Mouse (Mus musculus) embryonic facial prominence, embryonic 12.5 days (tissue): ENCODE measurements around the gene Gtpbp8. TPM values are rescaled to one million over a fixed set of nuclear protein-coding genes. Genes with fewer than 3 reads are reported as not detected.

ENCODE experiments used
- ATAC-seq: fragments of 200-750 bp; cut with Nextera tagmentation; 2 replicates; pipeline ENCODE4 v1.8.0; 2017; ENCODE audit not compliant: insufficient number of reproducible peaks, insufficient read depth, low FRiP score, low TSS enrichment
- H3K27ac ChIP-seq: fragments of 300-500 bp; sonication (generic); 2 replicates; pipeline ENCODE4 v1.5.1; 2016; ENCODE audit warnings: mild to moderate bottlenecking
- H3K27me3 ChIP-seq: fragments of 300-500 bp; sonication (generic); 2 replicates; pipeline ENCODE4 v1.6.1; 2016; ENCODE audit warnings: mild to moderate bottlenecking, moderate library complexity
- H3K36me3 ChIP-seq: fragments of 300-500 bp; sonication (generic); 2 replicates; pipeline ENCODE4 v1.6.1; 2016; ENCODE audit warnings: mild to moderate bottlenecking
- H3K4me1 ChIP-seq: fragments of 300-500 bp; sonication (generic); 2 replicates; pipeline ENCODE4 v1.6.1; 2016
- H3K4me2 ChIP-seq: fragments of 300-500 bp; sonication (generic); replicated peaks from 2 replicates; pipeline ENCODE4 v1.6.1; 2016; ENCODE audit warnings: mild to moderate bottlenecking, moderate library complexity
- H3K4me3 ChIP-seq: fragments of 300-500 bp; sonication (generic); 2 replicates; pipeline ENCODE4 v1.5.1; 2016; ENCODE audit warnings: mild to moderate bottlenecking
- H3K9ac ChIP-seq: fragments of 300-500 bp; sonication (generic); 2 replicates; pipeline ENCODE4 v1.6.1; 2016; ENCODE audit warnings: mild to moderate bottlenecking, moderate library complexity
- H3K9me3 ChIP-seq: fragments of 300-500 bp; sonication (generic); 2 replicates; pipeline ENCODE4 v1.6.1; 2016; ENCODE audit warnings: mild to moderate bottlenecking, moderate library complexity
- WGBS: fragments of 180-500 bp; shearing (Covaris S2); methylation state at CpG from one replicate; pipeline ENCODE4 v1.1.7; 2016; 5-methylcytosine and 5-hydroxymethylcytosine counted together
- polyA plus RNA-seq: library from polyadenylated mRNA; unstranded; fragments of >200 nt; fragmentation: Nextera tagmentation; extraction: Ambion mirVana; gene quantifications from 2 replicates; pipeline ENCODE4 v1.2.1, GENCODE M21; 2016

Gtpbp8 gene
- polyA plus RNA-seq, 1 experiment from 2014 or later, result 33.5 TPM

DNA sequence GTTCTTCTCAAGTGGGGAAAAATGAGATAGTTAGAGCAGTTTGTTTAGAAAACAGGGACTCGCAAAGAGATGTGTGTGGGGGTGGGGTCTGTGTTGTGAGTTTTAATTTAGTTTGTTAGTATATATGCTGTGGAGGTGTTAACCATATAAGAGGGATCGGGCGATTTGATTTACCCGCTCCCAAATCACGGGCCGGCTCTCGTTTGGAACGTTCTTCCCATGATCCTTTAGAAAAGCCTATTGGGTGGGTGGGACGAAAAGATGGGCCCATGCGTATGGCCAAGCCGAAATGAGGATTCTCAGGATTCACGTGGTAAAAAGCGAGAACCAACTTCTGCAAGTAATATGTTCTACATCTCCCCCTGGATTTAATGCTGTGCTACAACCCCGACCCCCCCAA lies 21.3 kb downstream of the Gtpbp8 start:
- Histone ChIP-seq H3K4me3 (peak overlapping the region; percentile 81), H3K9me3 (no peaks in the 10 kb centered on the region), H3K27ac (peak overlapping the region; percentile 92), H3K4me2 (peak overlapping the region; percentile 71), H3K9ac (peak overlapping the region; percentile 77), H3K36me3 (peaks cover 18% of the 10 kb centered on the region), H3K27me3 (no peaks in the 10 kb centered on the region), H3K4me1 (peaks cover 14% of the 10 kb centered on the region; the same call in 1 of the 2 replicates)
- 0 out of 2 replicates have a peak, but pooled peaks have one; percentile 1 for ATAC-seq
- 2% methylated on average over 14 of the region's 14 CpGs for WGBS

DNA sequence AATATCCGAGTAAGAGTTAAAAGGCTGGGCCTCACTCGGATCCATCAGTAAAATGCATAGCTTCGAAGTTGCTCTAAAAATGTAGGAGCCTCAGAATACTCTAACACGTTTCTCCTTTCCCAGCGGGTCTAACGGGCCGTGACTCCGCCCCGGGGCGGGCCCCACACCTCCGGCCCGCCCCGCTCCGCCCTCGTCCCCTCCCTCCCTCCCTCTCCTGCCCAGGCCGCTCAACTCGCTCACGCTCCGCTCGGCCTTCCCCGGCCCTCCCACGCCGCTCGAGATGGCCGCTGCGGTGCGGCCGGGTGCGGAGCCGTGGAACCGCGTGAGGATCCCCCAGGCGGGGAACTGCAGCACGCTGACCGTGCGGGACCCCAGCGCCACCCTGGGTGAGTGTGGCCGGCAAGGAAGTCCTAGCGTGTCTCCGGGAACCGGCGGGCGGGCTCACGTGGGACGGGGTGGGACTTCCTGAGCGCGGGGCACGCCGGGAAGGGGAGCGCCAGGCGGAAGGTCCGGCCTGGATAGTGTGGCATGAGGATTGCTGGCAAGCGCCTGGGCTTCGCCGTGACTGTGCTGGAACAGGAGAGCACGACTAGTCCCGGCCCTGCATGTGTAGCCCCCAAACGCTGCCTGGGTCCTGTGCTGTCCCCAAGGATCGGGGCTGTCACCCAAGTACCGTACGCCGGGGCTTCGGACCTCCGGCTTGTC lies 21.9 kb downstream of the Gtpbp8 start, which contains the start of gene Nepro:
Gene Nepro (plus strand): TSS at position 219 of the 705 bp plus-strand sequence.
- Histone ChIP-seq H3K36me3 (peaks cover 19% of the 10 kb centered on the region), H3K27ac (peak within 1 kb of the TSS; percentile 92), H3K9me3 (no peaks in the 10 kb centered on the region), H3K4me2 (peak within 1 kb of the TSS; percentile 71), H3K4me1 (peaks cover 14% of the 10 kb centered on the region; the same call in 1 of the 2 replicates), H3K9ac (peak within 1 kb of the TSS; percentile 77), H3K4me3 (peak within 1 kb of the TSS; percentile 81), H3K27me3 (no peaks in the 10 kb centered on the region)
- ATAC-seq, result peak; percentile 96
- WGBS, result under 1% methylated on average over 61 of the region's 64 CpGs

DNA sequence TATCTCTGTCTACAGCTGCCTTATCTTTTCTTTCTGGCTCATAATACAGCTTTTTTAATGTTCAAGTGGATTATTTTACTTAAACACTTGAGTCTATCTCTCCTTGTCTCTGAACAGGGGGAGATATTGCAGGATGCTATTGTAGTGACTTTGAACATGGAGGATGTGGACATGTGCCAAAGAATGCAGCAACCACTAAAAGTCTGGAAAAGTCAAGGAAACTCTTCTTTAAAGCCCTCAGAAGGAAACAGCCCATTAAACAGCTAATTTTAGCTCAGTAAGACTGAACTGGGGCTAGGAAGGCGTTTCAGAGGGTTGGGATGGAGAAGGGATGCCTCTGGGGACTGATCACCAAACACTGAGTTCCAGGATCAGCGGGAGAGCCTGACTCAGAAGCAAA lies 23.5 kb downstream of the Gtpbp8 start:
- Histone ChIP-seq H3K4me2 (no peak overlapping the region), H3K27ac (no peak overlapping the region), H3K27me3 (no peaks in the 10 kb centered on the region), H3K9me3 (no peaks in the 10 kb centered on the region), H3K4me1 (peaks cover 14% of the 10 kb centered on the region; the same call in 1 of the 2 replicates), H3K36me3 (peaks cover 16% of the 10 kb centered on the region), H3K4me3 (no peak overlapping the region), H3K9ac (no peak overlapping the region)
- 71% methylated on average over 2 of the region's 2 CpGs for WGBS
- ATAC-seq, result no peak

DNA sequence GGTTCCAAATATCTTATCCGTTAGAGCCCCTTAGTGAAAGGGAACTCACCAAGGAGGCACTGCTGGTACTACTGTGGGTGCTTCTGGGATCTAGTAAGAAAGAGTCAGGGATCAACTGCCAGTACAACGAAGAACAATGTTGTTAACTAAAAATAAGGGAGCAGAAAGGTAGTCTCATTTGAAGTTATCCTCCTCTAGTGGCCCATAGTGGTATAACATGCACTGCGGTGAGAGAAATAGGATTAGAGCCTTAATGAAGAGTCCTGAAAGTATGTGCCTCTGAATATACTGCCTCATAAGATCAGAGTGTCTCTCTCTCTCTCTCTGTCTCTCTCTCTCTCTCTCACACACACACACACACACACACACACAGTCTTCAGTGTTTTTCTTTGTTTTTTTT lies 25.6 kb downstream of the Gtpbp8 start:
- Histone ChIP-seq H3K4me1 (peaks cover 21% of the 10 kb centered on the region; the same call in 1 of the 2 replicates), H3K9me3 (no peaks in the 10 kb centered on the region), H3K27ac (no peak overlapping the region), H3K9ac (no peak overlapping the region), H3K4me3 (no peak overlapping the region), H3K27me3 (no peaks in the 10 kb centered on the region), H3K4me2 (no peak overlapping the region), H3K36me3 (peaks cover 13% of the 10 kb centered on the region)
- ATAC-seq, result no peak
- WGBS, result 72% methylated on average over 3 of the region's 3 CpGs

DNA sequence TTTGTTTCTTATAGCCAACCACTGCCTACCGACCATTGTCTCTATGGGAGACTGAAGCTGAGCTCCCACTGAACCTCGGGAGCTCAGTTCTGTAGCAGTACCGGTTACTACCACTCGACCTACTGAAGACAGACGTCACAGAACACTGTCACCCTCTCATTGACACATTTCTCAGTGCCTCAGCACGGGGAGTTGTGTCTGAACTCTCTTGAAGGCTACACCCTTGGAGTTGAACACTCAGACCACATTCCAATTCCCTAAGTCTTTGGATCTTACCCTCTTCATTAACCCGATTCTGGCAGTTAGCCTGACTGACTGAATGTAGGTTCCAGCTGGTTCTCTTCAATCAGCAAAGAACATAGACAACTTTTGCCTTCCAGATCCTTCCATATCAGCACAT lies 26.8 kb downstream of the Gtpbp8 start:
- Histone ChIP-seq H3K4me2 (no peak overlapping the region), H3K27ac (no peak overlapping the region), H3K27me3 (no peaks in the 10 kb centered on the region), H3K4me3 (no peak overlapping the region), H3K36me3 (peaks cover 13% of the 10 kb centered on the region), H3K4me1 (peaks cover 16% of the 10 kb centered on the region; the same call in 1 of the 2 replicates), H3K9ac (no peak overlapping the region), H3K9me3 (no peaks in the 10 kb centered on the region)
- ATAC-seq, result no peak
- 76% methylated on average over 7 of the region's 7 CpGs for WGBS

DNA sequence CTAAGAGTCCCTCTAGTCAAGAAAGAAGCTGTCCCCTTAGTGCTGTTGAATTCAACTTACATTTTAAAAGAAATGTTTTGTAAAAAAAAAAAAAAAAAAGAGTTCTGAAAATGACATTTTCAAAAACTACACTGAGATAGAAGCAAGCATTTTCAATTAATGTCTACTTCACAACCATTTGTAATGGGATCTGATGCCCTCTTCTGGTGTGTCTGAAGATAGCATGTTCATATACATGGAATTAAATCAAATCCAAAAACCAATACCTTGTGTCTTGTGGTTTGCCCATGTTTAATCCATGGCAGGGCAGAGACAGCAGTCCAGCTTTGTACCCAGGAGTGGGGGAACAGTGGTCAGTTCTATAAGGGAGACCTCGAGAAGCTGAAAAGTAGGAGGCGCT lies 28.3 kb downstream of the Gtpbp8 start:
- no peaks in the 10 kb centered on the region for H3K27me3 ChIP-seq
- H3K36me3 ChIP-seq, result peaks cover 13% of the 10 kb centered on the region
- H3K4me3 ChIP-seq, result no peak overlapping the region
- ATAC-seq, result no peak
- H3K9ac ChIP-seq, result no peak overlapping the region
- no peak overlapping the region for H3K27ac ChIP-seq
- H3K9me3 ChIP-seq, result no peaks in the 10 kb centered on the region
- 0 out of 2 replicates have a peak, but pooled peaks cover 11% of the 10 kb centered on the region for H3K4me1 ChIP-seq
- H3K4me2 ChIP-seq, result no peak overlapping the region
- 77% methylated on average over 2 of the region's 2 CpGs for WGBS

DNA sequence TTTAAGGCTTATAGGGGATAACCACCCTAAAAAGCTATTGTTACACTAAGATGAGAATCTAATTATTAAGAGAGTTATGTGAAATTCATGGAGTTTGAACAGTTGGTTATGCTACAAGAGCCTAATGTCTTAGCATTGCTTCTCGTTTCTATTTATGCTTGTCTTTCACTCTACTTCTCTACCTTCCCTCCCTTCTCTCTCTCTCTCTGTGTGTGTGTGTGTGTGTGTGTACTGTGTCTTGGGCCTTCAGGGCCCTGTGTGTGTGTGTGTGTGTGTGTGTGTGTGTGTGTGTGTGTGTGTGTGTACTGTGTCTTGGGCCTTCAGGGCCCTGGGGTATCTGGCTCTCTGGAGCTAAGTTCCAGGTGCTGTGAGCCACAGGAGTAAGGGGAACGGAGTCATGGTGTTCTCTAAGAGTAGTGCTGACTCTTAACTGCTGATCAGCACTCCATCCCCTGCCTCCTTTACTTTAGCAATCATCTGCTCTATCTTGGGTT lies 29.0 kb downstream of the Gtpbp8 start:
- WGBS, result 60% methylated on average over 2 of the region's 2 CpGs
- Histone ChIP-seq H3K4me3 (no peak overlapping the region), H3K9me3 (no peaks in the 10 kb centered on the region), H3K4me1 (0 out of 2 replicates have a peak, but pooled peaks cover 8% of the 10 kb centered on the region), H3K36me3 (peaks cover 13% of the 10 kb centered on the region), H3K9ac (no peak overlapping the region), H3K27ac (peak overlapping the region; percentile 55; the same call in 1 of the 2 replicates), H3K4me2 (no peak overlapping the region), H3K27me3 (no peaks in the 10 kb centered on the region)
- ATAC-seq, result 0 out of 2 replicates have a peak, but pooled peaks have one; percentile 35

DNA sequence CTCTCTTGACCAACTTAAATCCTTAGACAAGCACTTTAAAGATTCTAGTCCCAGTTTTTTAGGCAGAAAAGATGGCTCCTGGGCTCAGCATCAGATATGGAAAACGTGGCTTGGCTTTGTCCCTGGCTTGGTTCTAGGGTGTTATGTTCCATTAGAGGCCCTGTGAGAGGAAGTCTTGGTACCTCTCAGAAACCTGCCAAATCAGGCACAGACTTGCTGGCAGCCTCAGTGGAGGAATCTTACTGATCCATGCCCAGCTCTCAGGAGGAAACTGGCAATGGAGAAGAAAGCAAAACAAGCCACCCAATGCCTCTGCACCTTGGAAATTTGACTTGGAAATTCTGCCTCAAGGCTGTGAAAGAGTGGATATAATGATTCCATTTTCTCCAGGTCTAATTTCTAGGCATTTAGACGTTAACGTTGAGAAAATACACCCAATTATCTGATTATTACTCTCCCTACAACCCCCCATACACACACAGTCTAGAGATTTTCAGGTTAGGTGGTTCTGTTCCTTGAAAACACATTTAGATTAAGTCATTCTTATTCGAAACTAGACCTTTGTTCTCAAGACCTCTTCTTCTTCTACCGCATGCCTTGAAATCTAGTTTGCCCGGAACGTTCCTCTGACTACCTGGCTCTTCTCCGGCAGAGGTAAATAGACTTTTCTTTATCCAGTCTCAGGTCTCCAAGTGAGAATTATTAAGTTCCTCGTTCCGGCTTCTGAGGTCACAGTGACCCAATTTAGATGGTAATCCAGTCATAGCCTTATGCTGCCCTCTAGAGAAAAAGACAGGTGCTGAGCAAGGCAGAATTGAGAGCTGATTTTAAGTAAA lies 29.6 kb downstream of the Gtpbp8 start:
- H3K4me1 ChIP-seq, result 0 out of 2 replicates have a peak, but pooled peaks cover 8% of the 10 kb centered on the region
- WGBS, result 32% methylated on average over 10 of the region's 10 CpGs
- peak overlapping the region; percentile 63 for H3K27ac ChIP-seq
- H3K9ac ChIP-seq, result no peak overlapping the region
- ATAC-seq, result 0 out of 2 replicates have a peak, but pooled peaks have one; percentile 69
- no peak overlapping the region for H3K4me3 ChIP-seq
- H3K9me3 ChIP-seq, result no peaks in the 10 kb centered on the region
- no peak overlapping the region for H3K4me2 ChIP-seq
- no peaks in the 10 kb centered on the region for H3K27me3 ChIP-seq
- H3K36me3 ChIP-seq, result peaks cover 13% of the 10 kb centered on the region

DNA sequence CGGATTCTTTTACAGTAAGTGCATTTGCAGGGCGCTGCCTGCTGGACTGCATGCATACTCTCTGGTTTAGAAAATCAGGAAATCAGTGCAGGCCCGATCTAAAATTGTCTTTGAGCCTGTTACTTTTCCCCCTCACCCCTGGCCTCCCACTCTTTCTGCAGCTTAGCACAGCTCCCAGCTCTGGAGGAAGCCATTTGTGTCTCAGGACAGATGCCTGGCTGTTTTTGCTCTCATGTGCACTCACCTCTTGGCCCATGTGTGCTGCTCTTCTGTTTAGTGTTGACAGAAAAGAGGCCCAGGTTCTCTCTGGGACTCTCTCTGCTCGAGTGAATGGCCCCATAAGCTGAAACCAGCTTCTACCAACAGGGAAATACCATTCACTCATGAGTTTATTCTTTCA lies 42.7 kb downstream of the Gtpbp8 start:
- ATAC-seq, result 0 out of 2 replicates have a peak, but pooled peaks have one; percentile 64
- no peaks in the 10 kb centered on the region for H3K36me3 ChIP-seq
- H3K4me2 ChIP-seq, result no peak overlapping the region
- H3K9me3 ChIP-seq, result no peaks in the 10 kb centered on the region
- H3K9ac ChIP-seq, result no peak overlapping the region
- H3K27me3 ChIP-seq, result no peaks in the 10 kb centered on the region
- H3K4me1 ChIP-seq, result peaks cover 27% of the 10 kb centered on the region
- H3K4me3 ChIP-seq, result no peak overlapping the region
- H3K27ac ChIP-seq, result peak overlapping the region; percentile 91
- 23% methylated on average over 4 of the region's 4 CpGs for WGBS

DNA sequence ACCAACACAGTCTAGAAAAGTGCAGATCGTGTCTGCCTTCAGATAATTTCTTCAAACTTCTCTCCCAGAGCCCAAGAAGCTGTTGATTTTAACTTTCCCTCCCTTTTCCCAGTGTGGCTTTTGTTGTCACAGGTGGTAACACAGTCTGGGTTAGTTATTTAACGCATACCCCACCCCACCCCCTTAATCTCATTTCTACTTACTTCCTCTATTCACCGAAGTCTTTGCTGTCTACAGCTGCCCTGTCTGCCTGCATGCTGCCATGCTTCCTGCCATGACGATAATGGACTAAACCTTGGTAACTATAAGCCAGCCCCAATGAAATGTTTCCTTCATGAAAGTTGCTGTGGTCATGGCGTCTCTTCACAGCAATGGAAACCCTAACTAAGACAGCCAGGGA lies 43.9 kb downstream of the Gtpbp8 start:
- no peaks in the 10 kb centered on the region for H3K36me3 ChIP-seq
- H3K4me1 ChIP-seq, result peaks cover 27% of the 10 kb centered on the region
- no peak for ATAC-seq
- no peak overlapping the region for H3K4me3 ChIP-seq
- WGBS, result 61% methylated on average over 5 of the region's 5 CpGs
- H3K27me3 ChIP-seq, result no peaks in the 10 kb centered on the region
- no peaks in the 10 kb centered on the region for H3K9me3 ChIP-seq
- H3K4me2 ChIP-seq, result no peak overlapping the region
- no peak overlapping the region for H3K27ac ChIP-seq
- H3K9ac ChIP-seq, result no peak overlapping the region

DNA sequence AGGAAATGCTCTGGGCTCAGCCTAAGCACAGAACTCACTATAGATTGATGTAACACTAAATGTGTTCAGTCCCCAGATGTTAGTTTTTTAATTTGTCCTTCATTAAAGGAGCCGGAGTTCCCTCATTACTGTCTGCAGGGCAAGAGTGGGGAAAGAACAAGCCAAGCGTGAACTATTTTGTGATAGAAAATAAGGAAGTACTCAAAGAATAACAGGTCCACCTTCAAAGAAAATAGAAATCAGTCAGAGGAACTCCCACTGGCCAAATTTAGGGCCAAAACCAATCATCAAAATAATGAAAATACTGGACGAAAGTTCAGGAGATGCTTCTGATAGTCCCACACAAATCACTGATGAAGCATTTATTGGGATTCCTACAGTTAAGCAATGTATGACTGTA lies 45.0 kb downstream of the Gtpbp8 start:
- WGBS, result 83% methylated on average over 3 of the region's 3 CpGs
- Histone ChIP-seq H3K4me1 (peaks cover 29% of the 10 kb centered on the region), H3K4me3 (no peak overlapping the region), H3K4me2 (no peak overlapping the region), H3K27me3 (no peaks in the 10 kb centered on the region), H3K9me3 (no peaks in the 10 kb centered on the region), H3K9ac (no peak overlapping the region), H3K27ac (no peak overlapping the region), H3K36me3 (no peaks in the 10 kb centered on the region)
- ATAC-seq, result no peak
